Mouse (Mus musculus): ENCODE data around the gene V1ra8.
A peak's percentile ranks its signal among the peaks of the same experiment; 100 is the strongest.

DNA sequence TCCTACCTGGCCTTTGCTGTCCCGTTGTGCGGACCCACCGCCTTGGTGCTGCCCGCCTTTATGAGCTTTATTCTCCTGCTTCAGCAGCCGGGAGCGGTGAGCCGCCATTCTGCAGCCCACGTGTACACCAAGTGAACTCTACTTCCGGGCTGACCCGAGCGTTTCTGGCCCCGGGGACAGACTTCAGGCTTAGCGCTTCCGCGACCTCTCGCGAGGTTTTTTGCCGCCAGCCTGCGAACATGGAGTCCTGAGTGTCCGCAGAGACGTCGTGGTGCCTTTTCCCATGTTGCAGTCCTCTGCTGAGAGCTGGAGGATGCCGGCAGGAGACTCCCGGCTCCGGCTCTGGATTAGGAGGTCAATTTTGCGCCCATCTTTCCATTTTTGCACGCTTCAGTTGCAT lies 30.1 kb downstream of the V1ra8 start:
- TF ChIP-seq POLR2A (IDR thresholded peaks at IDR 0.05; ENCODE audit: control insufficient read depth, low read depth, low read length), result peak; percentile 11; the same call in 1 of the 2 replicates
- no peak for TF ChIP-seq CTCF (IDR thresholded peaks at IDR 0.05; ENCODE audit: control insufficient read depth, insufficient read depth, insufficient replicate concordance, low read depth, low read length)

Measured in testis, adult 2 months (tissue).